Mouse (Mus musculus): ENCODE data around the gene Clip4. TPM values are rescaled to one million over a fixed set of nuclear protein-coding genes. Genes with fewer than 3 reads are reported as not detected.

Gene Clip4
- polyA plus RNA-seq, 1 experiment from 2014 or later = 1.9 TPM

GRCm38 (mm10) chr17:71752831-71753230 is 15.4 kb upstream of the Clip4 start, which contains the start of gene Pcare:
TSS of gene Pcare (minus strand) at chr17:71752894.
- H3K9ac ChIP-seq (ENCODE audit: low read depth, low read length) = no peak within 1 kb of the TSS
- ATAC-seq = no peak
- no peak within 1 kb of the TSS for H3K4me2 ChIP-seq (ENCODE audit: low read depth, low read length)
- H3K4me1 ChIP-seq (ENCODE audit: control insufficient read depth, insufficient read depth, low read length) = no peaks in the 10 kb centered on the region
- H3K27ac ChIP-seq (ENCODE audit: low read length) = no peak within 1 kb of the TSS
- no peaks in the 10 kb centered on the region for H3K9me3 ChIP-seq (ENCODE audit: control insufficient read depth, low read length)
- no peaks in the 10 kb centered on the region for H3K36me3 ChIP-seq (ENCODE audit: control insufficient read depth, insufficient read depth, low read length)
- H3K27me3 ChIP-seq (replicated peaks; ENCODE audit: control insufficient read depth, insufficient read depth, low read length) = no peaks in the 10 kb centered on the region
- H3K4me3 ChIP-seq (ENCODE audit: low read length) = no peak within 1 kb of the TSS
- 79% methylated on average over 10 of the region's 10 CpGs for WGBS

GRCm38 (mm10) chr17:71760536-71760935 is 7.7 kb upstream of the Clip4 start:
- ATAC-seq = no peak
- Histone ChIP-seq H3K9me3 (ENCODE audit: control insufficient read depth, low read length) (no peaks in the 10 kb centered on the region; the same call in 1 of the 2 replicates), H3K36me3 (ENCODE audit: control insufficient read depth, insufficient read depth, low read length) (no peaks in the 10 kb centered on the region), H3K27ac (ENCODE audit: low read length) (no peak overlapping the region), H3K27me3 (replicated peaks; ENCODE audit: control insufficient read depth, insufficient read depth, low read length) (no peaks in the 10 kb centered on the region), H3K4me2 (ENCODE audit: low read depth, low read length) (no peak overlapping the region), H3K4me1 (ENCODE audit: control insufficient read depth, insufficient read depth, low read length) (no peaks in the 10 kb centered on the region), H3K4me3 (ENCODE audit: low read length) (no peak overlapping the region), H3K9ac (ENCODE audit: low read depth, low read length) (no peak overlapping the region)
- WGBS = 81% methylated on average over 7 of the region's 7 CpGs

- H3K4me1 ChIP-seq (ENCODE audit: control insufficient read depth, insufficient read depth, low read length) = no peaks in the 10 kb centered on the region
- no peak overlapping the region for H3K27ac ChIP-seq (ENCODE audit: low read length)
- no peaks in the 10 kb centered on the region for H3K36me3 ChIP-seq (ENCODE audit: control insufficient read depth, insufficient read depth, low read length)
- H3K9ac ChIP-seq (ENCODE audit: low read depth, low read length) = no peak overlapping the region
- H3K4me2 ChIP-seq (ENCODE audit: low read depth, low read length) = no peak overlapping the region
- WGBS = 54% methylated on average over 6 of the region's 6 CpGs
- H3K27me3 ChIP-seq (replicated peaks; ENCODE audit: control insufficient read depth, insufficient read depth, low read length) = no peaks in the 10 kb centered on the region
- no peaks in the 10 kb centered on the region for H3K9me3 ChIP-seq (ENCODE audit: control insufficient read depth, low read length)
- no peak overlapping the region for H3K4me3 ChIP-seq (ENCODE audit: low read length)
- no peak for ATAC-seq
Observed at GRCm38 (mm10) chr17:71769564-71769963, 1.3 kb downstream of the Clip4 start.

- ATAC-seq = no peak
- no peak overlapping the region for H3K27ac ChIP-seq (ENCODE audit: low read length)
- WGBS = 84% methylated on average over 3 of the region's 3 CpGs
- H3K27me3 ChIP-seq (replicated peaks; ENCODE audit: control insufficient read depth, insufficient read depth, low read length) = no peaks in the 10 kb centered on the region
- no peaks in the 10 kb centered on the region for H3K9me3 ChIP-seq (ENCODE audit: control insufficient read depth, low read length)
- no peak overlapping the region for H3K9ac ChIP-seq (ENCODE audit: low read depth, low read length)
- no peaks in the 10 kb centered on the region for H3K36me3 ChIP-seq (ENCODE audit: control insufficient read depth, insufficient read depth, low read length)
- H3K4me2 ChIP-seq (ENCODE audit: low read depth, low read length) = no peak overlapping the region
- H3K4me3 ChIP-seq (ENCODE audit: low read length) = no peak overlapping the region
- H3K4me1 ChIP-seq (ENCODE audit: control insufficient read depth, insufficient read depth, low read length) = no peaks in the 10 kb centered on the region
Observed at GRCm38 (mm10) chr17:71770696-71771095, 2.4 kb downstream of the Clip4 start.

GRCm38 (mm10) chr17:71774173-71774572 is 5.9 kb downstream of the Clip4 start:
- WGBS = 75% methylated on average over 4 of the region's 4 CpGs
- no peak overlapping the region for H3K4me3 ChIP-seq (ENCODE audit: low read length)
- H3K27me3 ChIP-seq (replicated peaks; ENCODE audit: control insufficient read depth, insufficient read depth, low read length) = no peaks in the 10 kb centered on the region
- no peak for ATAC-seq
- no peaks in the 10 kb centered on the region for H3K4me1 ChIP-seq (ENCODE audit: control insufficient read depth, insufficient read depth, low read length)
- no peaks in the 10 kb centered on the region for H3K36me3 ChIP-seq (ENCODE audit: control insufficient read depth, insufficient read depth, low read length)
- no peak overlapping the region for H3K9ac ChIP-seq (ENCODE audit: low read depth, low read length)
- no peaks in the 10 kb centered on the region for H3K9me3 ChIP-seq (ENCODE audit: control insufficient read depth, low read length)
- no peak overlapping the region for H3K27ac ChIP-seq (ENCODE audit: low read length)
- H3K4me2 ChIP-seq (ENCODE audit: low read depth, low read length) = no peak overlapping the region

GRCm38 (mm10) chr17:71775279-71775678 is 7.0 kb downstream of the Clip4 start:
- ATAC-seq = no peak
- 74% methylated on average over 4 of the region's 4 CpGs for WGBS

GRCm38 (mm10) chr17:71778696-71779095 is 10.4 kb downstream of the Clip4 start:
- ATAC-seq = no peak
- peaks cover 12% of the 10 kb centered on the region; the same call in 1 of the 2 replicates for H3K4me1 ChIP-seq (ENCODE audit: control insufficient read depth, insufficient read depth, low read length)
- no peak overlapping the region for H3K4me3 ChIP-seq (ENCODE audit: low read length)
- peaks cover 19% of the 10 kb centered on the region for H3K27me3 ChIP-seq (replicated peaks; ENCODE audit: control insufficient read depth, insufficient read depth, low read length)
- no peaks in the 10 kb centered on the region for H3K9me3 ChIP-seq (ENCODE audit: control insufficient read depth, low read length)
- 77% methylated on average over 3 of the region's 3 CpGs for WGBS
- no peaks in the 10 kb centered on the region for H3K36me3 ChIP-seq (ENCODE audit: control insufficient read depth, insufficient read depth, low read length)
- no peak overlapping the region for H3K9ac ChIP-seq (ENCODE audit: low read depth, low read length)
- H3K4me2 ChIP-seq (ENCODE audit: low read depth, low read length) = no peak overlapping the region
- H3K27ac ChIP-seq (ENCODE audit: low read length) = no peak overlapping the region

More at GRCm38 (mm10) chr17:71775279-71775678, 7.0 kb downstream of the Clip4 start:
- Histone ChIP-seq H3K36me3 (ENCODE audit: control insufficient read depth, insufficient read depth, low read length) (no peaks in the 10 kb centered on the region), H3K27me3 (replicated peaks; ENCODE audit: control insufficient read depth, insufficient read depth, low read length) (peaks cover 1% of the 10 kb centered on the region; the same call in 1 of the 2 replicates), H3K4me2 (ENCODE audit: low read depth, low read length) (no peak overlapping the region), H3K4me1 (ENCODE audit: control insufficient read depth, insufficient read depth, low read length) (no peaks in the 10 kb centered on the region), H3K27ac (ENCODE audit: low read length) (no peak overlapping the region), H3K9me3 (ENCODE audit: control insufficient read depth, low read length) (no peaks in the 10 kb centered on the region), H3K9ac (ENCODE audit: low read depth, low read length) (no peak overlapping the region), H3K4me3 (ENCODE audit: low read length) (no peak overlapping the region)

- no peak overlapping the region for H3K27ac ChIP-seq (ENCODE audit: low read length)
- no peak for ATAC-seq
- WGBS = 75% methylated on average over 2 of the region's 2 CpGs
- H3K9ac ChIP-seq (ENCODE audit: low read depth, low read length) = no peak overlapping the region
- peaks cover 12% of the 10 kb centered on the region; the same call in 1 of the 2 replicates for H3K4me1 ChIP-seq (ENCODE audit: control insufficient read depth, insufficient read depth, low read length)
- H3K27me3 ChIP-seq (replicated peaks; ENCODE audit: control insufficient read depth, insufficient read depth, low read length) = peaks cover 19% of the 10 kb centered on the region
- no peak overlapping the region for H3K4me2 ChIP-seq (ENCODE audit: low read depth, low read length)
- H3K4me3 ChIP-seq (ENCODE audit: low read length) = no peak overlapping the region
- no peaks in the 10 kb centered on the region for H3K9me3 ChIP-seq (ENCODE audit: control insufficient read depth, low read length)
- H3K36me3 ChIP-seq (ENCODE audit: control insufficient read depth, insufficient read depth, low read length) = no peaks in the 10 kb centered on the region
Observed at GRCm38 (mm10) chr17:71780490-71780889, 12.2 kb downstream of the Clip4 start.

GRCm38 (mm10) chr17:71780945-71781344 is 12.7 kb downstream of the Clip4 start:
- H3K4me3 ChIP-seq (ENCODE audit: low read length) = no peak overlapping the region
- 81% methylated on average over 4 of the region's 4 CpGs for WGBS
- no peak for ATAC-seq
- no peak overlapping the region for H3K4me2 ChIP-seq (ENCODE audit: low read depth, low read length)
- H3K36me3 ChIP-seq (ENCODE audit: control insufficient read depth, insufficient read depth, low read length) = no peaks in the 10 kb centered on the region
- peaks cover 12% of the 10 kb centered on the region; the same call in 1 of the 2 replicates for H3K4me1 ChIP-seq (ENCODE audit: control insufficient read depth, insufficient read depth, low read length)
- H3K27ac ChIP-seq (ENCODE audit: low read length) = no peak overlapping the region
- peaks cover 19% of the 10 kb centered on the region for H3K27me3 ChIP-seq (replicated peaks; ENCODE audit: control insufficient read depth, insufficient read depth, low read length)
- no peaks in the 10 kb centered on the region for H3K9me3 ChIP-seq (ENCODE audit: control insufficient read depth, low read length)
- H3K9ac ChIP-seq (ENCODE audit: low read depth, low read length) = no peak overlapping the region

- ATAC-seq = peak; percentile 64
- H3K9me3 ChIP-seq (ENCODE audit: control insufficient read depth, low read length) = no peaks in the 10 kb centered on the region
- peak overlapping the region; percentile 64; the same call in 1 of the 2 replicates for H3K9ac ChIP-seq (ENCODE audit: low read depth, low read length)
- peaks cover 12% of the 10 kb centered on the region; the same call in 1 of the 2 replicates for H3K4me1 ChIP-seq (ENCODE audit: control insufficient read depth, insufficient read depth, low read length)
- H3K27me3 ChIP-seq (replicated peaks; ENCODE audit: control insufficient read depth, insufficient read depth, low read length) = peaks cover 19% of the 10 kb centered on the region
- no peaks in the 10 kb centered on the region for H3K36me3 ChIP-seq (ENCODE audit: control insufficient read depth, insufficient read depth, low read length)
- WGBS = 0% methylated on average over 9 of the region's 29 CpGs
- no peak overlapping the region for H3K27ac ChIP-seq (ENCODE audit: low read length)
- peak overlapping the region; percentile 80 for H3K4me2 ChIP-seq (ENCODE audit: low read depth, low read length)
- peak overlapping the region; percentile 57 for H3K4me3 ChIP-seq (ENCODE audit: low read length)
Observed at GRCm38 (mm10) chr17:71782242-71782698, 14.0 kb downstream of the Clip4 start.

All from intestine, embryonic 16.5 days (tissue).